Mouse (Mus musculus): ENCODE data around the gene 1700086D15Rik.

DNA sequence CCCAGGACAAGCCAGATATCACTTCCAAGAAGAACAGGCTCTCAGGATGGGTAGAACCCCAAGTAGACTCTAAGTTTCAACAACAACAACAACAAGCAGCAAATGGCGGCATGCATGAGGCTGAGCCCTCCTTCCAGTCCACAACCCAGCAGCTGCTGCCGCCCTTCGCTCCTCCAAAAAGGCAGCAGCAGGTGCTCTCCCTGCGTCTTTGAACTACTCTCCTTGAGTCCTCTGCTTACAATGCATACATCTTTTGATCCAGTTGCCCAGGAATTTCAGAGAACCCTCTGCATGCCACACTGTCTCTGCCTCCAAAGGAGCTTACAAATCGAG is 1.1 kb downstream of the 1700086D15Rik start:
- no peak for TF ChIP-seq CTCF (conservative IDR thresholded peaks at IDR 0.05; ENCODE audit: low read length)
- no peak for TF ChIP-seq NANOG (IDR thresholded peaks at IDR 0.05; ENCODE audit: borderline replicate concordance, low read length)
- no peak for TF ChIP-seq POU5F1 (IDR thresholded peaks at IDR 0.05; ENCODE audit: borderline replicate concordance, low read length)

Data from E14TG2a.4 (cell line).